Mouse (Mus musculus): Measurements from ENCODE around the gene Akap7. TPM values are rescaled to one million over a fixed set of nuclear protein-coding genes. Genes with fewer than 3 reads are reported as not detected.

Gene Akap7
- total RNA-seq (2014; fragmentation: Nextera tagmentation): 10.9 and 19.6 TPM in 2 replicates
- total RNA-seq (2017): 18.7 and 23.1 TPM in 2 replicates

GRCm38 (mm10) chr10:25307770-25308169, at the start of gene Akap7:
TSS of gene Akap7 (minus strand) at chr10:25307870.
- no peak for ATAC-seq (replicated peaks; ENCODE audit: poor library complexity, severe bottlenecking)

- no peak for ATAC-seq (replicated peaks; ENCODE audit: poor library complexity, severe bottlenecking)
These were observed 46.7 kb upstream of the Akap7 start for GRCm38 (mm10) chr10:25354390-25354789.

- ATAC-seq (replicated peaks; ENCODE audit: poor library complexity, severe bottlenecking): no peak
These were observed 46.3 kb upstream of the Akap7 start for GRCm38 (mm10) chr10:25353941-25354340.

GRCm38 (mm10) chr10:25342801-25343200, 35.1 kb upstream of the Akap7 start:
- peak; percentile 44; the same call in 1 of the 2 replicates for ATAC-seq (replicated peaks; ENCODE audit: poor library complexity, severe bottlenecking)

- no peak for ATAC-seq (replicated peaks; ENCODE audit: poor library complexity, severe bottlenecking)
These were observed 33.0 kb upstream of the Akap7 start for GRCm38 (mm10) chr10:25340675-25341074.

GRCm38 (mm10) chr10:25333390-25334079, 25.9 kb upstream of the Akap7 start:
- ATAC-seq (replicated peaks; ENCODE audit: poor library complexity, severe bottlenecking): no peak

GRCm38 (mm10) chr10:25331321-25332049, 23.8 kb upstream of the Akap7 start:
- peak; percentile 99 for ATAC-seq (replicated peaks; ENCODE audit: poor library complexity, severe bottlenecking)

GRCm38 (mm10) chr10:25330094-25330493, 22.4 kb upstream of the Akap7 start:
- ATAC-seq (replicated peaks; ENCODE audit: poor library complexity, severe bottlenecking): no peak

GRCm38 (mm10) chr10:25327511-25327910, 19.8 kb upstream of the Akap7 start:
- no peak for ATAC-seq (replicated peaks; ENCODE audit: poor library complexity, severe bottlenecking)

- ATAC-seq (replicated peaks; ENCODE audit: poor library complexity, severe bottlenecking): no peak
These were observed 18.0 kb upstream of the Akap7 start for GRCm38 (mm10) chr10:25325690-25326089.

- peak; percentile 68 for ATAC-seq (replicated peaks; ENCODE audit: poor library complexity, severe bottlenecking)
These were observed 13.5 kb upstream of the Akap7 start for GRCm38 (mm10) chr10:25321198-25321597.

- no peak for ATAC-seq (replicated peaks; ENCODE audit: poor library complexity, severe bottlenecking)
These were observed 11.9 kb upstream of the Akap7 start for GRCm38 (mm10) chr10:25319531-25319930.

- ATAC-seq (replicated peaks; ENCODE audit: poor library complexity, severe bottlenecking): peak; percentile 95
These were observed 10.7 kb upstream of the Akap7 start for GRCm38 (mm10) chr10:25318405-25318804.

GRCm38 (mm10) chr10:25317665-25318064, 10.0 kb upstream of the Akap7 start:
- ATAC-seq (replicated peaks; ENCODE audit: poor library complexity, severe bottlenecking): no peak

GRCm38 (mm10) chr10:25313856-25314584, 6.3 kb upstream of the Akap7 start:
- ATAC-seq (replicated peaks; ENCODE audit: poor library complexity, severe bottlenecking): no peak

GRCm38 (mm10) chr10:25311554-25312212, 4.0 kb upstream of the Akap7 start:
- ATAC-seq (replicated peaks; ENCODE audit: poor library complexity, severe bottlenecking): peak; percentile 96

- no peak for ATAC-seq (replicated peaks; ENCODE audit: poor library complexity, severe bottlenecking)
These were observed 3.1 kb upstream of the Akap7 start for GRCm38 (mm10) chr10:25310736-25311135.

GRCm38 (mm10) chr10:25309996-25310395, 2.3 kb upstream of the Akap7 start:
- no peak for ATAC-seq (replicated peaks; ENCODE audit: poor library complexity, severe bottlenecking)

- no peak for ATAC-seq (replicated peaks; ENCODE audit: poor library complexity, severe bottlenecking)
These were observed 2.5 kb downstream of the Akap7 start for GRCm38 (mm10) chr10:25305146-25305545.

- ATAC-seq (replicated peaks; ENCODE audit: poor library complexity, severe bottlenecking): no peak
These were observed 3.1 kb downstream of the Akap7 start for GRCm38 (mm10) chr10:25304608-25305007.

Measured in granulocyte monocyte progenitor cell, adult 5-6 weeks (primary cell).